Mouse (Mus musculus): ENCODE measurements around the gene Stoml3. TPM values are rescaled to one million over a fixed set of nuclear protein-coding genes. Genes with fewer than 3 reads are reported as not detected.
A peak's percentile ranks its signal among the peaks of the same experiment; 100 is the strongest.

The Stoml3 gene
- 0.05 TPM in 1 of 2 replicates, not detected in the other for polyA plus RNA-seq (2015; fragmentation: Nextera tagmentation; extraction: Ambion mirVana)

DNA sequence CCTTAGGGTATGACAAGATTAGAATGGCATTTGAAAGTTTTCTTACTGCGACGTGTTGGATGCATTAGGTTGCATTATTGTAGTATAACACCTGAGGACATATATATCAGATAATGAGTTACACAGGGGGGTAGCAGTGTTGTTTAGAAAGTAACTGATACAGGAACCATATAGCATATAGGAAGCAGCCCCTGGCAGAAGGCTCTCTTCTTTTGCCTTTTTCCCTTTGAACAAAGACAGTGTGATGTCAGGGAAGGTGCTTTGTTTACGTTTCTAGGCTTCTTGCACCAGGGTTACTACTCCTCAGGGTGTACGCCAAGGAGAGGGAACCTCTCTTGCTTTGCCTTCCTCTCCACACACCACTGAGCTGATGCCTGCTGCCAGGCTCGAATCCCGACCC, at the start of gene Stoml3:
Gene Stoml3, plus strand, starts transcription at position 301 of the 400 bp plus-strand sequence.
- DNase-seq (ENCODE audit: low spot score) (no peak), ATAC-seq (ENCODE audit: low FRiP score, low TSS enrichment) (no peak)
- Histone ChIP-seq H3K4me3 (ENCODE audit: low read depth, low read length) (no peak within 1 kb of the TSS), H3K27ac (replicated peaks) (no peak within 1 kb of the TSS), H3K4me1 (replicated peaks; ENCODE audit: control insufficient read depth, insufficient read depth) (no peaks in the 10 kb centered on the region), H3K4me2 (replicated peaks; ENCODE audit: low read depth) (no peak within 1 kb of the TSS), H3K27me3 (ENCODE audit: control insufficient read depth, insufficient read depth, low read length) (no peaks in the 10 kb centered on the region), H3K9ac (ENCODE audit: low read length) (no peak within 1 kb of the TSS), H3K9me3 (ENCODE audit: control insufficient read depth, low read length) (no peaks in the 10 kb centered on the region), H3K36me3 (ENCODE audit: control insufficient read depth, insufficient read depth, low read length) (no peaks in the 10 kb centered on the region)
- 65% methylated on average over 6 of the region's 6 CpGs for WGBS
- TF ChIP-seq CTCF (IDR thresholded peaks at IDR 0.05; ENCODE audit: low read depth), result no peak
- no peak for TF ChIP-seq EP300 (optimal IDR thresholded peaks at IDR 0.05)

GRCm38 (mm10) chr3:53445540-53445939, 42.9 kb upstream of the Stoml3 start:
- Histone ChIP-seq H3K9ac (ENCODE audit: low read length) (no peak overlapping the region), H3K4me3 (ENCODE audit: low read depth, low read length) (no peak overlapping the region), H3K27me3 (ENCODE audit: control insufficient read depth, insufficient read depth, low read length) (no peaks in the 10 kb centered on the region), H3K4me2 (replicated peaks; ENCODE audit: low read depth) (no peak overlapping the region), H3K27ac (replicated peaks) (no peak overlapping the region), H3K4me1 (replicated peaks; ENCODE audit: control insufficient read depth, insufficient read depth) (no peaks in the 10 kb centered on the region), H3K36me3 (ENCODE audit: control insufficient read depth, insufficient read depth, low read length) (no peaks in the 10 kb centered on the region), H3K9me3 (ENCODE audit: control insufficient read depth, low read length) (no peaks in the 10 kb centered on the region)
- ATAC-seq (ENCODE audit: low FRiP score, low TSS enrichment), result no peak
- WGBS, result 79% methylated on average over 5 of the region's 5 CpGs
- TF ChIP-seq CTCF (IDR thresholded peaks at IDR 0.05; ENCODE audit: low read depth) (no peak), EP300 (optimal IDR thresholded peaks at IDR 0.05) (no peak)
- DNase-seq (ENCODE audit: low spot score), result no peak

DNA sequence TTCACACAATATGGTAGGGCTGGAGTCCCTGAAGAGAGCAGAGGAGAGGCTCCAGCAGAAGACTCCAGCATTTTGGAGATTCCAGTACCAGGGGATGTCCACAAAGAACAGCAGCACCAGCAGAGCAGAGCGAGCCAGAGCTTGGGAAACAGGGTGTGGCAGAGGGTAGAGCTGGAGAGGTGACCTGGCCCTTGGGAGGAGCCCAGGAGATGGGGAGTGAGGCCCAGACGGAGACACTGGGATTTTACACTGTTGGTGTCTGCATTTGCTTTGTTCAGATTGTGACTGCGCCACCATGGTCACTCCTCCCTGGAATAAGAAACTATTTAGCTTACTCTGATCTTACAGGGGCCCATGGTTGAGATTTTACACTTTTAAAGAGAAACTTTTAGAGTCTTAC, 41.7 kb upstream of the Stoml3 start:
- H3K4me2 ChIP-seq (replicated peaks; ENCODE audit: low read depth), result no peak overlapping the region
- no peaks in the 10 kb centered on the region for H3K9me3 ChIP-seq (ENCODE audit: control insufficient read depth, low read length)
- H3K9ac ChIP-seq (ENCODE audit: low read length), result no peak overlapping the region
- no peak overlapping the region for H3K27ac ChIP-seq (replicated peaks)
- TF ChIP-seq EP300 (optimal IDR thresholded peaks at IDR 0.05) (no peak), CTCF (IDR thresholded peaks at IDR 0.05; ENCODE audit: low read depth) (no peak)
- H3K36me3 ChIP-seq (ENCODE audit: control insufficient read depth, insufficient read depth, low read length), result peaks cover 6% of the 10 kb centered on the region
- H3K4me3 ChIP-seq (ENCODE audit: low read depth, low read length), result no peak overlapping the region
- DNase-seq (ENCODE audit: low spot score), result no peak
- WGBS, result 72% methylated on average over 3 of the region's 3 CpGs
- peak; percentile 17; the same call in 1 of the 2 replicates for ATAC-seq (ENCODE audit: low FRiP score, low TSS enrichment)
- no peaks in the 10 kb centered on the region for H3K4me1 ChIP-seq (replicated peaks; ENCODE audit: control insufficient read depth, insufficient read depth)
- no peaks in the 10 kb centered on the region for H3K27me3 ChIP-seq (ENCODE audit: control insufficient read depth, insufficient read depth, low read length)

DNA sequence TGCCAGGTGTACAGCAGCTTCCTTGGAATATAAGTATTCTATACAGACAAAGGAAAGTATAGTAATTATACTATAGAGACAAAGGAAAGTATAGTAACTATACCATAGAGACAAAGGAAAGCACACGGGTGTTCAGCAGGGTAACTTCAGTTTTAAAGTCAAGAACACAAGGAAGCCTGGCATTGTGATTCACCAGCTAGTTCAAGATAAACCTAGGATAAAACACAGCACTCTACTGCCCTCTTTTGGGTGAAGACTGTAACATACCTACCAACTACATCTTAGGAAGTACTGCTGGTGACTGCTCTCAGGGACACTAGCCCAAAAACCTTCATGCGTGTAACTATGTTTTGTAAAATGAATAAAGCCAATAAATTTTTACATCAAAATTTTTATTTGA, 40.2 kb upstream of the Stoml3 start:
- no peak for DNase-seq (ENCODE audit: low spot score)

DNA sequence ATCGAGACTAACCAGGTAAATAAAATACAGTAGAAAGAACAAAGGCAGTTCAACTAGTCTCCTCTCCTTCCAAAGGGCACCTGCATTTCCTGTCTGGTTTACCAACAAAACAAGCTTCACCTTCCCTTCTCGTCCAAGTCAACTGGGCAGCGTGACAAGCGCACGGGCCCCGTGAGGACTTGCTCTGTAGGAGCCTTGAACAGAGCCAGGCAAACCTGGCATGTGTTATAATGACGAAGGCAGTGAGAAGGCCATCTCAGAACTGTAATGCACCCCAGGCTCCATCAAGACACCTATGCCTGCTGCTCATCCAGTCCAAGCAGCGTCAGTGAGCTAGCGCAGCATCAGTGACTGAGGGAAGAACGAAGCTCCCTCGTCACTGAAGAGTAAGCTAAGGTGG, 37.8 kb upstream of the Stoml3 start:
- Histone ChIP-seq H3K9ac (ENCODE audit: low read length) (no peak overlapping the region), H3K27ac (replicated peaks) (no peak overlapping the region), H3K4me2 (replicated peaks; ENCODE audit: low read depth) (no peak overlapping the region), H3K27me3 (ENCODE audit: control insufficient read depth, insufficient read depth, low read length) (no peaks in the 10 kb centered on the region), H3K9me3 (ENCODE audit: control insufficient read depth, low read length) (no peaks in the 10 kb centered on the region), H3K4me1 (replicated peaks; ENCODE audit: control insufficient read depth, insufficient read depth) (no peaks in the 10 kb centered on the region), H3K4me3 (ENCODE audit: low read depth, low read length) (no peak overlapping the region), H3K36me3 (ENCODE audit: control insufficient read depth, insufficient read depth, low read length) (peaks cover 18% of the 10 kb centered on the region)
- no peak for DNase-seq (ENCODE audit: low spot score)
- 89% methylated on average over 11 of the region's 11 CpGs for WGBS
- TF ChIP-seq CTCF (IDR thresholded peaks at IDR 0.05; ENCODE audit: low read depth) (no peak), EP300 (optimal IDR thresholded peaks at IDR 0.05) (no peak)
- ATAC-seq (ENCODE audit: low FRiP score, low TSS enrichment), result no peak

More for the DNA sequence above, 40.2 kb upstream of the Stoml3 start:
- no peak overlapping the region for H3K9ac ChIP-seq (ENCODE audit: low read length)
- H3K4me2 ChIP-seq (replicated peaks; ENCODE audit: low read depth), result no peak overlapping the region
- no peak overlapping the region for H3K4me3 ChIP-seq (ENCODE audit: low read depth, low read length)
- H3K27ac ChIP-seq (replicated peaks), result no peak overlapping the region
- H3K9me3 ChIP-seq (ENCODE audit: control insufficient read depth, low read length), result no peaks in the 10 kb centered on the region
- no peaks in the 10 kb centered on the region for H3K4me1 ChIP-seq (replicated peaks; ENCODE audit: control insufficient read depth, insufficient read depth)
- peaks cover 13% of the 10 kb centered on the region for H3K36me3 ChIP-seq (ENCODE audit: control insufficient read depth, insufficient read depth, low read length)
- 13% methylated on average over 2 of the region's 2 CpGs for WGBS
- ATAC-seq (ENCODE audit: low FRiP score, low TSS enrichment), result peak; percentile 69; the same call in 1 of the 2 replicates
- TF ChIP-seq EP300 (optimal IDR thresholded peaks at IDR 0.05), result no peak
- peak; percentile 89 for TF ChIP-seq CTCF (IDR thresholded peaks at IDR 0.05; ENCODE audit: low read depth)
- no peaks in the 10 kb centered on the region for H3K27me3 ChIP-seq (ENCODE audit: control insufficient read depth, insufficient read depth, low read length)

GRCm38 (mm10) chr3:53452351-53452750, 36.1 kb upstream of the Stoml3 start:
- Histone ChIP-seq H3K27me3 (ENCODE audit: control insufficient read depth, insufficient read depth, low read length) (no peaks in the 10 kb centered on the region), H3K4me1 (replicated peaks; ENCODE audit: control insufficient read depth, insufficient read depth) (no peaks in the 10 kb centered on the region), H3K4me3 (ENCODE audit: low read depth, low read length) (no peak overlapping the region), H3K27ac (replicated peaks) (peak overlapping the region; percentile 45), H3K4me2 (replicated peaks; ENCODE audit: low read depth) (no peak overlapping the region), H3K9me3 (ENCODE audit: control insufficient read depth, low read length) (no peaks in the 10 kb centered on the region), H3K9ac (ENCODE audit: low read length) (no peak overlapping the region), H3K36me3 (ENCODE audit: control insufficient read depth, insufficient read depth, low read length) (peaks cover 19% of the 10 kb centered on the region)
- WGBS, result 72% methylated on average over 10 of the region's 10 CpGs
- peak; percentile 40 for DNase-seq (ENCODE audit: low spot score)
- ATAC-seq (ENCODE audit: low FRiP score, low TSS enrichment), result peak; percentile 49
- no peak for TF ChIP-seq EP300 (optimal IDR thresholded peaks at IDR 0.05)
- no peak for TF ChIP-seq CTCF (IDR thresholded peaks at IDR 0.05; ENCODE audit: low read depth)

Measured in stomach, postnatal 0 days (tissue).